ENCODE assay signal across 21 mouse cellular contexts in genomic region chr17:62054801-62055200, GRCm38 (mm10).
A peak's percentile ranks its signal among the peaks of the same experiment; 100 is the strongest.
DNase-seq lines count a peak whose midpoint lies in the region; ATAC-seq and TF ChIP-seq lines count a peak whose summit lies in the region.
"Had no signal": no experiment of that assay in that cellular context is flagged by ENCODE, and none has a peak within 500 bp of the region (broad histone marks: within the 10 kb centered on the region; RNA-seq: fewer than 3 reads in every experiment).

No protein-coding gene starts in this region.

- DNase-seq in kidney, postnatal 0 days (ENCODE audit: low spot score), result peak; percentile 17
- DNase-seq in kidney, postnatal 4 days, result no peak
- peak; percentile 2 for DNase-seq in NIH3T3 (ENCODE audit: low read depth)
- peak; percentile 57 for DNase-seq in adrenal gland, postnatal 10 days
- no peak for DNase-seq in cerebellum, adult 8-10 months
- no peak for DNase-seq in c-Kit-positive CD71-positive TER-119-positive erythroid progenitor cells, embryonic 14.5 days (ENCODE audit: low spot score)
- DNase-seq: cerebellum, adult 9-11 months; kidney, adult 9 months; lung, adult 18-20 months; lung, postnatal 14 days; right cerebral cortex, postnatal 14 days; thymus, adult 2 months had no signal

- H3K9ac ChIP-seq in kidney, postnatal 0 days (ENCODE audit: low read depth, low read length), result no peak overlapping the region
- H3K9ac ChIP-seq in intestine, embryonic 16.5 days (ENCODE audit: low read depth, low read length), result no peak overlapping the region
- H3K9ac ChIP-seq: embryonic facial prominence, embryonic 12.5 days; midbrain, embryonic 15.5 days; stomach, embryonic 15.5 days had no signal

- no peaks in the 10 kb centered on the region for H3K27me3 ChIP-seq in kidney, postnatal 0 days (ENCODE audit: insufficient read depth, low read length)
- H3K27me3 ChIP-seq in intestine, embryonic 16.5 days (replicated peaks; ENCODE audit: control insufficient read depth, insufficient read depth, low read length), result no peaks in the 10 kb centered on the region
- H3K27me3 ChIP-seq: embryonic facial prominence, embryonic 12.5 days; midbrain, embryonic 15.5 days; stomach, embryonic 15.5 days had no signal

- no peak overlapping the region for H3K4me3 ChIP-seq in kidney, postnatal 0 days (replicated peaks; ENCODE audit: low read depth, low read length)
- H3K4me3 ChIP-seq in intestine, embryonic 16.5 days (ENCODE audit: low read length), result no peak overlapping the region
- H3K4me3 ChIP-seq: embryonic facial prominence, embryonic 12.5 days; erythroblast, embryonic 14.5 days; heart, embryonic 10.5 days; midbrain, embryonic 15.5 days; stomach, embryonic 15.5 days had no signal

- no peak for TF ChIP-seq CTCF in kidney, postnatal 0 days (IDR thresholded peaks at IDR 0.05; ENCODE audit: low read depth)

- no peaks in the 10 kb centered on the region for H3K36me3 ChIP-seq in kidney, postnatal 0 days (ENCODE audit: insufficient read depth, low read length)
- H3K36me3 ChIP-seq in intestine, embryonic 16.5 days (ENCODE audit: control insufficient read depth, insufficient read depth, low read length), result no peaks in the 10 kb centered on the region
- H3K36me3 ChIP-seq: embryonic facial prominence, embryonic 12.5 days; heart, embryonic 10.5 days; midbrain, embryonic 15.5 days; stomach, embryonic 15.5 days had no signal

- no peak overlapping the region for H3K4me2 ChIP-seq in kidney, postnatal 0 days (ENCODE audit: low read length)
- no peak overlapping the region for H3K4me2 ChIP-seq in intestine, embryonic 16.5 days (ENCODE audit: low read depth, low read length)
- H3K4me2 ChIP-seq: embryonic facial prominence, embryonic 12.5 days; liver, embryonic 11.5 days; midbrain, embryonic 15.5 days; stomach, embryonic 15.5 days had no signal

- no peak for ATAC-seq in kidney, postnatal 0 days (replicated peaks; ENCODE audit: low FRiP score, low read depth)
- ATAC-seq in intestine, embryonic 16.5 days, result peak; percentile 76
- ATAC-seq: CD4-positive, CD25-positive, alpha-beta regulatory T cell, adult 4 months; forebrain, embryonic 16.5 days; midbrain, embryonic 15.5 days had no signal

- H3K27ac ChIP-seq in kidney, postnatal 0 days, result no peak overlapping the region
- no peak overlapping the region for H3K27ac ChIP-seq in intestine, embryonic 16.5 days (ENCODE audit: low read length)
- H3K27ac ChIP-seq: embryonic facial prominence, embryonic 12.5 days; heart, embryonic 10.5 days; midbrain, embryonic 15.5 days; stomach, embryonic 15.5 days had no signal

- no peaks in the 10 kb centered on the region for H3K4me1 ChIP-seq in kidney, postnatal 0 days (replicated peaks; ENCODE audit: insufficient read depth, low read length)
- no peaks in the 10 kb centered on the region for H3K4me1 ChIP-seq in intestine, embryonic 16.5 days (ENCODE audit: control insufficient read depth, insufficient read depth, low read length)
- H3K4me1 ChIP-seq: embryonic facial prominence, embryonic 12.5 days; heart, embryonic 10.5 days; midbrain, embryonic 15.5 days; stomach, embryonic 15.5 days had no signal

- 32% methylated on average over 6 of the region's 6 CpGs for WGBS in kidney, postnatal 0 days
- WGBS in intestine, embryonic 16.5 days, result 48% methylated on average over 6 of the region's 6 CpGs

- no peaks in the 10 kb centered on the region for H3K9me3 ChIP-seq in kidney, postnatal 0 days (replicated peaks; ENCODE audit: low read length)
- no peaks in the 10 kb centered on the region for H3K9me3 ChIP-seq in intestine, embryonic 16.5 days (ENCODE audit: control insufficient read depth, low read length)
- H3K9me3 ChIP-seq: embryonic facial prominence, embryonic 12.5 days; heart, embryonic 10.5 days; midbrain, embryonic 15.5 days; stomach, embryonic 15.5 days had no signal

Comparison
In these comparisons a context has a peak if more than half of its experiments do, and no peak if none do; other contexts are left out.
1. DNase-seq: peak in kidney, postnatal 0 days (single experiment), NIH3T3 (single experiment) and adrenal gland, postnatal 10 days (single experiment); none in kidney, postnatal 4 days (0 of 2), cerebellum, adult 8-10 months (single experiment) and c-Kit-positive CD71-positive TER-119-positive erythroid progenitor cells, embryonic 14.5 days (single experiment).